Mouse (Mus musculus): ENCODE measurements around the gene Pdc. TPM values are rescaled to one million over a fixed set of nuclear protein-coding genes. Genes with fewer than 3 reads are reported as not detected.

Pdc gene
- polyA plus RNA-seq, 2 experiments, result 0.18 TPM; not detected in 1

- TF ChIP-seq POLR2A (IDR thresholded peaks at IDR 0.05; ENCODE audit: borderline replicate concordance, extremely low read depth, insufficient read depth, insufficient read length), result no peak
- Histone ChIP-seq H3K4me3 (replicated peaks; ENCODE audit: low read length) (no peak overlapping the region), H3K27me3 (ENCODE audit: control insufficient read depth, insufficient read depth, low read length) (no peaks in the 10 kb centered on the region), H3K9ac (ENCODE audit: low read depth, low read length, severe bottlenecking) (no peak overlapping the region), H3K4me2 (replicated peaks; ENCODE audit: low read depth, low read length, severe bottlenecking) (no peak overlapping the region), H3K9me3 (ENCODE audit: control insufficient read depth, low read length) (no peaks in the 10 kb centered on the region), H3K27ac (replicated peaks; ENCODE audit: low read depth, low read length) (no peak overlapping the region), H3K4me1 (ENCODE audit: control insufficient read depth, insufficient read depth, low read length) (no peaks in the 10 kb centered on the region), H3K36me3 (ENCODE audit: control insufficient read depth, insufficient read depth, low read length) (peaks cover 28% of the 10 kb centered on the region)
- ATAC-seq (ENCODE audit: low FRiP score, low read depth), result no peak
- 90% methylated on average over 2 of the region's 2 CpGs for WGBS
- DNase-seq (ENCODE audit: low spot score), result no peak
Measured at GRCm38 (mm10) chr1:150374247-150374646, 55.0 kb downstream of the Pdc start.

Other genes with a start within 250 kb of the Pdc start
- 0.40 and 0.43 TPM in 2 replicates for gene Ptgs2, start 219.4 kb upstream of the Pdc start, polyA plus RNA-seq (2012; rRNA removed)
- 0.17 and 0.21 TPM in 2 replicates for gene Ptgs2, start 219.4 kb upstream of the Pdc start, polyA plus RNA-seq (2014; fragmentation: Nextera tagmentation; extraction: Ambion mirVana)
- gene Tpr, start 73.4 kb downstream of the Pdc start, polyA plus RNA-seq (2012; rRNA removed), result 89.4 and 122 TPM in 2 replicates
- gene Tpr, start 73.4 kb downstream of the Pdc start, polyA plus RNA-seq (2014; fragmentation: Nextera tagmentation; extraction: Ambion mirVana), result 154 and 177 TPM in 2 replicates
- gene Odr4, start 73.7 kb downstream of the Pdc start, polyA plus RNA-seq (2012; rRNA removed), result 20.8 and 29.4 TPM in 2 replicates
- gene Odr4, start 73.7 kb downstream of the Pdc start, polyA plus RNA-seq (2014; fragmentation: Nextera tagmentation; extraction: Ambion mirVana), result 42.6 and 42.9 TPM in 2 replicates
- gene Prg4, start 146.7 kb downstream of the Pdc start, polyA plus RNA-seq (2012; rRNA removed), result 1.9 and 2.5 TPM in 2 replicates
- gene Prg4, start 146.7 kb downstream of the Pdc start, polyA plus RNA-seq (2014; fragmentation: Nextera tagmentation; extraction: Ambion mirVana), result 2.3 and 2.8 TPM in 2 replicates